Mouse (Mus musculus) macrophage (primary cell): ENCODE measurements around the gene Lrrc9. TPM values are rescaled to one million over a fixed set of nuclear protein-coding genes. Genes with fewer than 3 reads are reported as not detected.

Source experiments
- H3K27ac ChIP-seq: fragments of 350-480 bp; formaldehyde crosslinking; 2 replicates; pipeline ENCODE4 v1.9.0; 2021
- H3K36me3 ChIP-seq: fragments of 350-480 bp; formaldehyde crosslinking; 2 replicates; pipeline ENCODE4 v1.9.0; 2021; ENCODE audit errors: inconsistent target
- H3K4me3 ChIP-seq: fragments of 350-480 bp; formaldehyde crosslinking; 2 replicates; pipeline ENCODE4 v1.9.0; 2021; ENCODE audit errors: inconsistent target
- H3K79me2 ChIP-seq: fragments of 350-480 bp; formaldehyde crosslinking; 2 replicates; pipeline ENCODE4 v1.9.0; 2021; ENCODE audit errors: inconsistent target
- WGBS: methylation state at CpG from one replicate; pipeline ENCODE4 v1.1.7; 2026; ENCODE audit warnings: inconsistent platforms; ENCODE audit not compliant: missing documents; 5-methylcytosine and 5-hydroxymethylcytosine counted together
- polyA plus RNA-seq: library from polyadenylated mRNA; stranded (reverse); fragments of 250-400 nt; gene quantifications from 3 replicates; pipeline ENCODE4 v1.2.4, GENCODE M21; 2018; ENCODE audit warnings: inconsistent platforms

Gene Lrrc9
- polyA plus RNA-seq, 1 experiment from 2014 or later = 0.07 TPM

GRCm38 (mm10) chr12:72509606-72510005 is 67.9 kb downstream of the Lrrc9 start:
- H3K36me3 ChIP-seq = no peaks in the 10 kb centered on the region
- H3K79me2 ChIP-seq = no peaks in the 10 kb centered on the region
- H3K27ac ChIP-seq = no peak overlapping the region
- WGBS = 89% methylated on average over 7 of the region's 7 CpGs
- H3K4me3 ChIP-seq = no peak overlapping the region

GRCm38 (mm10) chr12:72515446-72515845 is 73.8 kb downstream of the Lrrc9 start:
- H3K27ac ChIP-seq = no peak overlapping the region
- no peaks in the 10 kb centered on the region for H3K79me2 ChIP-seq
- no peaks in the 10 kb centered on the region for H3K36me3 ChIP-seq
- 67% methylated on average over 3 of the region's 3 CpGs for WGBS
- no peak overlapping the region for H3K4me3 ChIP-seq

- Histone ChIP-seq H3K79me2 (no peaks in the 10 kb centered on the region), H3K27ac (no peak overlapping the region), H3K36me3 (no peaks in the 10 kb centered on the region), H3K4me3 (no peak overlapping the region)
- WGBS = 94% methylated on average over 12 of the region's 12 CpGs
Measured at GRCm38 (mm10) chr12:72518114-72518728, 76.6 kb downstream of the Lrrc9 start.

GRCm38 (mm10) chr12:72519352-72519751 is 77.7 kb downstream of the Lrrc9 start:
- 94% methylated on average over 9 of the region's 9 CpGs for WGBS
- no peaks in the 10 kb centered on the region for H3K79me2 ChIP-seq

GRCm38 (mm10) chr12:72519855-72520254 is 78.2 kb downstream of the Lrrc9 start:
- H3K27ac ChIP-seq = no peak overlapping the region
- no peaks in the 10 kb centered on the region for H3K79me2 ChIP-seq
- no peaks in the 10 kb centered on the region for H3K36me3 ChIP-seq
- WGBS = 93% methylated on average over 5 of the region's 5 CpGs
- H3K4me3 ChIP-seq = no peak overlapping the region

More at GRCm38 (mm10) chr12:72519352-72519751, 77.7 kb downstream of the Lrrc9 start:
- Histone ChIP-seq H3K4me3 (no peak overlapping the region), H3K27ac (no peak overlapping the region), H3K36me3 (no peaks in the 10 kb centered on the region)

- 5% methylated on average over 2 of the region's 2 CpGs for WGBS
- no peak overlapping the region for H3K27ac ChIP-seq
- H3K36me3 ChIP-seq = no peaks in the 10 kb centered on the region
- H3K4me3 ChIP-seq = no peak overlapping the region
- no peaks in the 10 kb centered on the region for H3K79me2 ChIP-seq
Measured at GRCm38 (mm10) chr12:72520645-72521044, 79.0 kb downstream of the Lrrc9 start.

- 73% methylated on average over 4 of the region's 4 CpGs for WGBS
Measured at GRCm38 (mm10) chr12:72525588-72525987, 83.9 kb downstream of the Lrrc9 start.

GRCm38 (mm10) chr12:72532303-72532702 is 90.6 kb downstream of the Lrrc9 start:
- Histone ChIP-seq H3K79me2 (peaks cover 10% of the 10 kb centered on the region; the same call in 1 of the 2 replicates), H3K27ac (no peak overlapping the region), H3K4me3 (no peak overlapping the region), H3K36me3 (no peaks in the 10 kb centered on the region)
- whole genome bisulfite sequencing = 98% methylated on average over 7 of the region's 7 CpGs

More at GRCm38 (mm10) chr12:72525588-72525987, 83.9 kb downstream of the Lrrc9 start:
- H3K27ac ChIP-seq = no peak overlapping the region
- no peaks in the 10 kb centered on the region for H3K36me3 ChIP-seq
- H3K4me3 ChIP-seq = no peak overlapping the region
- no peaks in the 10 kb centered on the region for H3K79me2 ChIP-seq

GRCm38 (mm10) chr12:72533986-72534385 is 92.3 kb downstream of the Lrrc9 start:
- 45% methylated on average over 6 of the region's 6 CpGs for WGBS
- Histone ChIP-seq H3K4me3 (no peak overlapping the region), H3K27ac (no peak overlapping the region), H3K36me3 (no peaks in the 10 kb centered on the region), H3K79me2 (peaks cover 26% of the 10 kb centered on the region; the same call in 1 of the 2 replicates)

GRCm38 (mm10) chr12:72535599-72535998 is 93.9 kb downstream of the Lrrc9 start:
- Histone ChIP-seq H3K36me3 (no peaks in the 10 kb centered on the region), H3K4me3 (no peak overlapping the region), H3K27ac (no peak overlapping the region), H3K79me2 (peaks cover 32% of the 10 kb centered on the region; the same call in 1 of the 2 replicates)
- WGBS = 89% methylated on average over 3 of the region's 3 CpGs

- H3K27ac ChIP-seq = no peak within 1 kb of the TSS
- peaks cover 32% of the 10 kb centered on the region; the same call in 1 of the 2 replicates for H3K79me2 ChIP-seq
- H3K4me3 ChIP-seq = peak within 1 kb of the TSS; percentile 75
- no peaks in the 10 kb centered on the region for H3K36me3 ChIP-seq
- under 1% methylated on average over 45 of the region's 45 CpGs for WGBS
Measured at GRCm38 (mm10) chr12:72536021-72536597, 94.4 kb downstream of the Lrrc9 start, which contains the start of gene Pcnx4. TSS of gene Pcnx4 (plus strand) at chr12:72536383.

GRCm38 (mm10) chr12:72538571-72538970 is 96.9 kb downstream of the Lrrc9 start:
- Histone ChIP-seq H3K27ac (no peak overlapping the region), H3K79me2 (peaks cover 32% of the 10 kb centered on the region; the same call in 1 of the 2 replicates), H3K36me3 (no peaks in the 10 kb centered on the region), H3K4me3 (no peak overlapping the region)
- WGBS = 96% methylated on average over 10 of the region's 10 CpGs

- 95% methylated on average over 4 of the region's 4 CpGs for WGBS
- no peaks in the 10 kb centered on the region for H3K36me3 ChIP-seq
- H3K27ac ChIP-seq = no peak overlapping the region
- no peak overlapping the region for H3K4me3 ChIP-seq
- no peaks in the 10 kb centered on the region for H3K79me2 ChIP-seq
Measured at GRCm38 (mm10) chr12:72554347-72554746, 112.7 kb downstream of the Lrrc9 start.

- Histone ChIP-seq H3K27ac (no peak overlapping the region), H3K4me3 (no peak overlapping the region), H3K36me3 (no peaks in the 10 kb centered on the region), H3K79me2 (no peaks in the 10 kb centered on the region)
- WGBS = 93% methylated on average over 4 of the region's 4 CpGs
Measured at GRCm38 (mm10) chr12:72564281-72564795, 122.7 kb downstream of the Lrrc9 start.
